In the genomic region with DNA sequence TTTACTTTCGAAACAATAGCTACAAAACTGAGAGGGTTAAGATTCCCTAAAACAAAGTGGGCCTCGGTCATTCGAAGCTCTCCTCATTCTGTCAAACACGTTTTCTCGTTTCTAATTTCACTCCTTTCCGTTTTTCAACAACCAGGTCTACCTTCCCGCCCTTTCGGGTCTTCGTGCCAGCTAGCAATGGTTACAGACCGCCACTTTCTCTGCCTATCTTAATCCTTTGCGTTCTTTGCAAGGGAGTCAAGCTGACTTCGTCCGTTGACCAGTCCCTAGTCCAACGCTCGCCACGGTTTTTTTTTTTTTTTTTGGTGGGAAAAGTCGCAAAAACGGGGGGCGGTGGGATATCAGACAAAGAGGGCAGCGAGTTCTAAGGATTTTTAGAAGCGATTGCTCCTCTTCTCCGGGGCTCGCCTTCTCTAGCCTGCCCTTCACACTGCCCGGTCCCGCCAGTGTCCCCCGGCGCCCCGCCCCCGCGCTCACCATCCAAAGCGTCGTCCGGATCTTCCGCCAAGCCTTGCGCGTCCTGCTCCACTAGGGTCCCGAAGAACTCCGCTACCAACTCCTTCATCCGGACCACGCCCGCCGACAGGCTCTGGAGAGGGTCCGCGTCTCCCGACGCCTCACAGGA, we compare ENCODE assay signal across 7 mouse cellular contexts. TPM values are rescaled to one million over a fixed set of nuclear protein-coding genes. Genes with fewer than 3 reads are reported as not detected.
DNase-seq lines count a peak whose midpoint lies in the region; ATAC-seq and TF ChIP-seq lines count a peak whose summit lies in the region.

No protein-coding gene starts in this region.

- H3K9me3 ChIP-seq in lung, embryonic 16.5 days (ENCODE audit: control insufficient read depth, low read length), result no peaks in the 10 kb centered on the region
- H3K9me3 ChIP-seq in embryonic facial prominence, embryonic 14.5 days (ENCODE audit: control insufficient read depth, low read length), result no peaks in the 10 kb centered on the region
- no peaks in the 10 kb centered on the region for H3K9me3 ChIP-seq in hindbrain, postnatal 0 days (ENCODE audit: low read length)
- no peaks in the 10 kb centered on the region for H3K9me3 ChIP-seq in midbrain, embryonic 12.5 days

- no peak for DNase-seq in lung, postnatal 36 days
- DNase-seq in embryonic facial prominence, embryonic 14.5 days (ENCODE audit: low spot score), result peak; percentile 20
- no peak for DNase-seq in hindbrain, postnatal 0 days (ENCODE audit: low spot score)
- no peak for DNase-seq in frontal cortex, adult 2 months (ENCODE audit: extremely low spot score in 1 of 2, low spot score in 1 of 2)
- no peak for DNase-seq in frontal cortex, postnatal 14 days (ENCODE audit: low spot score in 2 of 2)

- ATAC-seq in lung, embryonic 16.5 days (ENCODE audit: low read depth), result peak; percentile 88
- ATAC-seq in embryonic facial prominence, embryonic 14.5 days (ENCODE audit: low read depth), result peak; percentile 85
- ATAC-seq in hindbrain, postnatal 0 days, result peak; percentile 85
- ATAC-seq in midbrain, embryonic 12.5 days (ENCODE audit: low FRiP score, low read depth), result peak; percentile 86

- WGBS in lung, embryonic 16.5 days, result 1% methylated on average over 43 of the region's 46 CpGs
- WGBS in embryonic facial prominence, embryonic 14.5 days, result 1% methylated on average over 46 of the region's 46 CpGs
- WGBS in hindbrain, postnatal 0 days, result under 1% methylated on average over 45 of the region's 46 CpGs
- 2% methylated on average over 46 of the region's 46 CpGs for WGBS in midbrain, embryonic 12.5 days

- H3K9ac ChIP-seq in lung, embryonic 16.5 days (ENCODE audit: low read length), result peak overlapping the region; percentile 71
- H3K9ac ChIP-seq in embryonic facial prominence, embryonic 14.5 days (ENCODE audit: low read depth, low read length), result peak overlapping the region; percentile 77
- H3K9ac ChIP-seq in hindbrain, postnatal 0 days (replicated peaks; ENCODE audit: low read length), result peak overlapping the region; percentile 72
- peak overlapping the region; percentile 71 for H3K9ac ChIP-seq in midbrain, embryonic 12.5 days (replicated peaks)

- no peaks in the 10 kb centered on the region for H3K27me3 ChIP-seq in lung, embryonic 16.5 days (ENCODE audit: control insufficient read depth, insufficient read depth, low read depth, low read length)
- H3K27me3 ChIP-seq in embryonic facial prominence, embryonic 14.5 days (replicated peaks; ENCODE audit: control insufficient read depth, insufficient read depth, low read length), result no peaks in the 10 kb centered on the region
- H3K27me3 ChIP-seq in hindbrain, postnatal 0 days (ENCODE audit: insufficient read depth, low read length), result no peaks in the 10 kb centered on the region
- no peaks in the 10 kb centered on the region for H3K27me3 ChIP-seq in midbrain, embryonic 12.5 days

- no peaks in the 10 kb centered on the region for H3K36me3 ChIP-seq in lung, embryonic 16.5 days (ENCODE audit: control insufficient read depth, insufficient read depth, low read length)
- H3K36me3 ChIP-seq in embryonic facial prominence, embryonic 14.5 days (ENCODE audit: control insufficient read depth, insufficient read depth, low read length), result peaks cover 13% of the 10 kb centered on the region; the same call in 1 of the 2 replicates
- H3K36me3 ChIP-seq in hindbrain, postnatal 0 days (ENCODE audit: insufficient read depth, low read length), result no peaks in the 10 kb centered on the region
- H3K36me3 ChIP-seq in midbrain, embryonic 12.5 days, result peaks cover 9% of the 10 kb centered on the region

- peak overlapping the region; percentile 70 for H3K4me3 ChIP-seq in lung, embryonic 16.5 days (ENCODE audit: low read length)
- peak overlapping the region; percentile 64 for H3K4me3 ChIP-seq in embryonic facial prominence, embryonic 14.5 days (ENCODE audit: low read depth, low read length)
- peak overlapping the region; percentile 79 for H3K4me3 ChIP-seq in hindbrain, postnatal 0 days (ENCODE audit: low read length)
- H3K4me3 ChIP-seq in midbrain, embryonic 12.5 days, result peak overlapping the region; percentile 86

- H3K4me1 ChIP-seq in lung, embryonic 16.5 days (replicated peaks; ENCODE audit: control insufficient read depth, insufficient read depth, low read length), result peaks cover 16% of the 10 kb centered on the region
- H3K4me1 ChIP-seq in embryonic facial prominence, embryonic 14.5 days (ENCODE audit: control insufficient read depth, insufficient read depth, low read length), result peaks cover 13% of the 10 kb centered on the region
- H3K4me1 ChIP-seq in hindbrain, postnatal 0 days (ENCODE audit: insufficient read depth, low read length), result peaks cover 7% of the 10 kb centered on the region; the same call in 1 of the 2 replicates
- H3K4me1 ChIP-seq in midbrain, embryonic 12.5 days, result peaks cover 24% of the 10 kb centered on the region

- peak overlapping the region; percentile 95 for H3K27ac ChIP-seq in lung, embryonic 16.5 days (ENCODE audit: low read length)
- H3K27ac ChIP-seq in embryonic facial prominence, embryonic 14.5 days (replicated peaks; ENCODE audit: low read depth, low read length), result peak overlapping the region; percentile 81
- H3K27ac ChIP-seq in hindbrain, postnatal 0 days, result peak overlapping the region; percentile 89
- peak overlapping the region; percentile 91 for H3K27ac ChIP-seq in midbrain, embryonic 12.5 days (replicated peaks)

- peak overlapping the region; percentile 73 for H3K4me2 ChIP-seq in lung, embryonic 16.5 days (ENCODE audit: low read depth, low read length)
- H3K4me2 ChIP-seq in embryonic facial prominence, embryonic 14.5 days (ENCODE audit: low read depth, low read length), result peak overlapping the region; percentile 74
- peak overlapping the region; percentile 73 for H3K4me2 ChIP-seq in hindbrain, postnatal 0 days (ENCODE audit: low read depth, low read length)
- peak overlapping the region; percentile 73 for H3K4me2 ChIP-seq in midbrain, embryonic 12.5 days (replicated peaks)

- no peak for TF ChIP-seq CTCF in hindbrain, postnatal 0 days (IDR thresholded peaks at IDR 0.05; ENCODE audit: low read depth)

RNA-seq across cellular contexts. Expression of gene Gm28051, which starts 0.4 kb away (rescaled TPM):
- not detected in 2 replicates for polyA plus RNA-seq in lung, embryonic 16.5 days (2015; fragmentation: Nextera tagmentation; extraction: Ambion mirVana)
- not detected in 2 replicates for polyA plus RNA-seq in embryonic facial prominence, embryonic 14.5 days (2014; fragmentation: Nextera tagmentation; extraction: Ambion mirVana)
- total RNA-seq in hindbrain, postnatal 0 days (2014; rRNA removed), result not detected in 2 replicates
- not detected in 2 replicates for polyA plus RNA-seq in hindbrain, postnatal 0 days (2015; fragmentation: Nextera tagmentation; extraction: Ambion mirVana)
- not detected in 2 replicates for polyA plus RNA-seq in midbrain, embryonic 12.5 days (2016; fragmentation: Nextera tagmentation; extraction: Ambion mirVana)
- not detected in 2 replicates for polyA plus RNA-seq in frontal cortex, adult 2 months (2012; rRNA removed)

RNA-seq across cellular contexts. Expression of gene Gon7, which starts 0.4 kb away (rescaled TPM):
- 26.4 and 26.9 TPM in 2 replicates for polyA plus RNA-seq in lung, embryonic 16.5 days (2015; fragmentation: Nextera tagmentation; extraction: Ambion mirVana)
- polyA plus RNA-seq in embryonic facial prominence, embryonic 14.5 days (2014; fragmentation: Nextera tagmentation; extraction: Ambion mirVana), result 16.2 and 17.6 TPM in 2 replicates
- total RNA-seq in hindbrain, postnatal 0 days (2014; rRNA removed), result 10.2 and 10.8 TPM in 2 replicates
- polyA plus RNA-seq in hindbrain, postnatal 0 days (2015; fragmentation: Nextera tagmentation; extraction: Ambion mirVana), result 31.4 and 33.9 TPM in 2 replicates
- polyA plus RNA-seq in midbrain, embryonic 12.5 days (2016; fragmentation: Nextera tagmentation; extraction: Ambion mirVana), result 46.0 and 48.2 TPM in 2 replicates
- polyA plus RNA-seq in frontal cortex, adult 2 months (2012; rRNA removed), result 10.7 and 12.4 TPM in 2 replicates

RNA-seq across cellular contexts. Expression of gene Ubr7, which starts 0.6 kb away (rescaled TPM):
- 40.7 and 41.1 TPM in 2 replicates for polyA plus RNA-seq in lung, embryonic 16.5 days (2015; fragmentation: Nextera tagmentation; extraction: Ambion mirVana)
- polyA plus RNA-seq in embryonic facial prominence, embryonic 14.5 days (2014; fragmentation: Nextera tagmentation; extraction: Ambion mirVana), result 45.8 and 50.1 TPM in 2 replicates
- total RNA-seq in hindbrain, postnatal 0 days (2014; rRNA removed), result 47.2 and 49.2 TPM in 2 replicates
- 26.2 and 28.1 TPM in 2 replicates for polyA plus RNA-seq in hindbrain, postnatal 0 days (2015; fragmentation: Nextera tagmentation; extraction: Ambion mirVana)
- polyA plus RNA-seq in midbrain, embryonic 12.5 days (2016; fragmentation: Nextera tagmentation; extraction: Ambion mirVana), result 54.1 and 56.0 TPM in 2 replicates
- 29.8 and 31.0 TPM in 2 replicates for polyA plus RNA-seq in frontal cortex, adult 2 months (2012; rRNA removed)

RNA-seq across cellular contexts. Expression of gene Gm20604, which starts 1.3 kb away (rescaled TPM):
- 22.8 and 26.5 TPM in 2 replicates for polyA plus RNA-seq in lung, embryonic 16.5 days (2015; fragmentation: Nextera tagmentation; extraction: Ambion mirVana)
- 22.2 and 22.8 TPM in 2 replicates for polyA plus RNA-seq in embryonic facial prominence, embryonic 14.5 days (2014; fragmentation: Nextera tagmentation; extraction: Ambion mirVana)
- 16.2 and 18.8 TPM in 2 replicates for total RNA-seq in hindbrain, postnatal 0 days (2014; rRNA removed)
- 46.2 and 48.1 TPM in 2 replicates for polyA plus RNA-seq in hindbrain, postnatal 0 days (2015; fragmentation: Nextera tagmentation; extraction: Ambion mirVana)
- polyA plus RNA-seq in midbrain, embryonic 12.5 days (2016; fragmentation: Nextera tagmentation; extraction: Ambion mirVana), result 32.6 and 36.8 TPM in 2 replicates
- 28.2 and 30.8 TPM in 2 replicates for polyA plus RNA-seq in frontal cortex, adult 2 months (2012; rRNA removed)

RNA-seq across cellular contexts. Expression of gene Tmem251, which starts 13.6 kb away (rescaled TPM):
- 7.4 and 8.0 TPM in 2 replicates for polyA plus RNA-seq in lung, embryonic 16.5 days (2015; fragmentation: Nextera tagmentation; extraction: Ambion mirVana)
- 9.8 and 10.6 TPM in 2 replicates for polyA plus RNA-seq in embryonic facial prominence, embryonic 14.5 days (2014; fragmentation: Nextera tagmentation; extraction: Ambion mirVana)
- 4.3 and 7.1 TPM in 2 replicates for total RNA-seq in hindbrain, postnatal 0 days (2014; rRNA removed)
- polyA plus RNA-seq in hindbrain, postnatal 0 days (2015; fragmentation: Nextera tagmentation; extraction: Ambion mirVana), result 11.2 and 12.2 TPM in 2 replicates
- 12.6 TPM in 2 replicates for polyA plus RNA-seq in midbrain, embryonic 12.5 days (2016; fragmentation: Nextera tagmentation; extraction: Ambion mirVana)
- 3.9 and 4.4 TPM in 2 replicates for polyA plus RNA-seq in frontal cortex, adult 2 months (2012; rRNA removed)
